In the genomic region with DNA sequence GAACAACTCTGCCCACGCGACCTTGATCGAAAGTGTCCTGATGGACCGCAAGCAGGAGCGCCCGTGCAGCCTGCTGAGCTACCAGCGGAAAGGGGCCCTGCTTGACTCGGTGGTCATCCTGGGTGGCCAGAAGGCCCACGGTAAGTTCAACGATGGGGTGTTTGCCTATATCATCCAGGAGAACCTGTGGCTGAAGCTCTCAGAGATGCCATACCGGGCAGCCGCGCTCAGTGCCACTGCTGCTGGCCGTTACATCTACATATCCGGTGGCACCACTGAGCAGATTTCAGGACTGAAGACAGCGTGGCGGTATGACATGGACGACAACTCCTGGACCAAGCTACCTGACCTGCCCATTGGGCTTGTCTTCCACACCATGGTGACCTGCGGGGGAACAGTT, we compare ENCODE assay signal across 38 mouse cellular contexts. TPM values are rescaled to one million over a fixed set of nuclear protein-coding genes. Genes with fewer than 3 reads are reported as not detected.
"Had no signal": no experiment of that assay in that cellular context is flagged by ENCODE, and none has a peak within 500 bp of the region (broad histone marks: within the 10 kb centered on the region; RNA-seq: fewer than 3 reads in every experiment).

No protein-coding gene starts in this region.

- H3K4me3 ChIP-seq: gastrocnemius, adult 2 months; heart, adult 2 months; hindbrain, embryonic 10.5 days; hindbrain, embryonic 13.5 days; hindbrain, embryonic 15.5 days; kidney, embryonic 15.5 days; left cerebral cortex, adult 2 months; limb, embryonic 13.5 days; limb, embryonic 15.5 days; liver, embryonic 13.5 days; liver, embryonic 15.5 days had no signal

- ATAC-seq: hindbrain, postnatal 0 days; intestine, embryonic 16.5 days had no signal

- H3K4me2 ChIP-seq: heart, embryonic 11.5 days; hindbrain, embryonic 13.5 days; hindbrain, embryonic 15.5 days; kidney, embryonic 15.5 days; limb, embryonic 13.5 days; limb, embryonic 15.5 days; liver, embryonic 13.5 days; liver, embryonic 15.5 days had no signal

- DNase-seq: gastrocnemius, adult 2 months; gastrocnemius, postnatal 10 days; gastrocnemius, postnatal 25 days; heart, adult 2 months; heart, postnatal 10 days; heart, postnatal 4 days; kidney, adult 11 months; kidney, adult 2 months; kidney, adult 9 months; kidney, postnatal 14 days; kidney, postnatal 36 days; layer of hippocampus, adult 9-11 months; liver, embryonic 13.5 days had no signal

- H3K27me3 ChIP-seq: hindbrain, embryonic 13.5 days; hindbrain, embryonic 15.5 days; kidney, embryonic 15.5 days; limb, embryonic 13.5 days; limb, embryonic 15.5 days; liver, embryonic 13.5 days; liver, embryonic 15.5 days had no signal

- H3K9me3 ChIP-seq: hindbrain, embryonic 10.5 days; hindbrain, embryonic 13.5 days; hindbrain, embryonic 15.5 days; kidney, embryonic 15.5 days; limb, embryonic 13.5 days; limb, embryonic 15.5 days; liver, embryonic 13.5 days; liver, embryonic 15.5 days had no signal

- H3K36me3 ChIP-seq: hindbrain, embryonic 10.5 days; hindbrain, embryonic 13.5 days; hindbrain, embryonic 15.5 days; kidney, embryonic 15.5 days; limb, embryonic 13.5 days; limb, embryonic 15.5 days; liver, embryonic 13.5 days; liver, embryonic 15.5 days had no signal

- H3K9ac ChIP-seq: hindbrain, embryonic 13.5 days; hindbrain, embryonic 15.5 days; kidney, embryonic 15.5 days; limb, embryonic 13.5 days; limb, embryonic 15.5 days; liver, embryonic 13.5 days; liver, embryonic 15.5 days had no signal

- H3K27ac ChIP-seq: gastrocnemius, adult 2 months; heart, adult 2 months; hindbrain, embryonic 10.5 days; hindbrain, embryonic 13.5 days; hindbrain, embryonic 15.5 days; hindbrain, postnatal 0 days; kidney, embryonic 15.5 days; kidney, postnatal 0 days; left cerebral cortex, adult 2 months; limb, embryonic 13.5 days; limb, embryonic 15.5 days; liver, embryonic 13.5 days; liver, embryonic 15.5 days had no signal

RNA-seq across cellular contexts. Expression of gene Ccin, which starts 1.0 kb away (rescaled TPM):
- total RNA-seq: gastrocnemius, adult 2 months; gastrocnemius, postnatal 25 days; granulocyte monocyte progenitor cell, adult 5-6 weeks; heart, adult 2 months; heart, postnatal 25 days; hindbrain, postnatal 0 days; layer of hippocampus, adult 18-20 months; layer of hippocampus, adult 8-10 months; layer of hippocampus, postnatal 25 days; left cerebral cortex, adult 2 months; left cerebral cortex, postnatal 14 days; left cerebral cortex, postnatal 36 days; liver, adult 2 months had no signal
- polyA plus RNA-seq: heart, embryonic 11.5 days; heart, embryonic 14.5 days; heart, embryonic 16.5 days; hindbrain, embryonic 10.5 days; hindbrain, embryonic 13.5 days; hindbrain, embryonic 15.5 days; hindbrain, postnatal 0 days; intestine, embryonic 14.5 days; intestine, embryonic 16.5 days; kidney, embryonic 15.5 days; kidney, postnatal 0 days; large intestine, adult 2 months; limb, embryonic 11.5 days; limb, embryonic 13.5 days; limb, embryonic 15.5 days; liver, adult 2 months; liver, embryonic 13.5 days; liver, embryonic 15.5 days had no signal
